Mouse (Mus musculus): ENCODE measurements around the gene Sema4a.
"Not testable (repeated sequence)": the region's sequence is repeated elsewhere in the genome, so short reads cannot be mapped to it uniquely, and the experiment has no call there.

Gene Sema4a

GRCm38 (mm10) chr3:88435515-88435914 lies 25.5 kb downstream of the Sema4a start:
- in situ Hi-C loops (cut with MboI, MseI), result no loop called here

DNA sequence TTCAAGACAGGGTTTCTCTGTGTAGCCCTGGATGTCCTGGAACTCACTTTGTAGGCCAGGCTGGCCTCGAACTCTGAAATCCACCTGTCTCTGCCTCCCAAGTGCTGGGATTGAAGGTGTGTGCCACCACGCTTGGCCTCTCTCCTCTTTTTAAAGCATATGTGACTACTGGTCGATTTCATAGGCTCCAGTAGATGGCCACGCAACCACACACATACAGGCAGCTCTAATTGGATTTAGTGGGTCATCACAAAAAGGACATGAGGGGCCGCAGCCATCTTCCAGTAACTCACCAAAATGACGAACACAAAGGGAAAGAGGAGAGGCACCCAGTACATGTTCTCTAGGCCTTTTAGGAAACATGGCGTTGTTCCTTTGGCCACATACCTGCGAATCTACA lies 32.3 kb downstream of the Sema4a start:
- in situ Hi-C loops (cut with MboI, MseI), result not testable (repeated sequence)

GRCm38 (mm10) chr3:88427342-88427905 lies 33.6 kb downstream of the Sema4a start:
- in situ Hi-C loops (cut with MboI, MseI), result no loop called here

- in situ Hi-C loops (cut with MboI, MseI), result no loop called here
Measured at GRCm38 (mm10) chr3:88425708-88426420, 35.1 kb downstream of the Sema4a start.

DNA sequence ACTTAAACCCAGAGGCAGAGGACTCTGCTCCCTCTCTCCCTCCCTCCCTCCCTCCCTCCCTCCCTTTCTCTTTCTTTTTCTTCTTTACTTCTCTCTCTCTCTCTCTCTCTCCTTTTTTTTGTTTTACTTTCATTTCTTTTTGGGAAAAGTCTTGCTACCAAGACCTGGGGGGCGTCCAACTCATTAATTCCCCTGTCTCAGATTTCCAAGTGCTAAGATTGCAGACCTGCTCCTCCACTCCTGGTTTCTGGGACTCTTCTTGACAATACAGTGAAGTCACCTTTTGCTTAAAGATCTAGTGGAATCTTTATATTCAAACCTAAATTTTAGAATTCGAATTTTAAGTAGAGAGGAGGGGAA lies 35.7 kb downstream of the Sema4a start:
- in situ Hi-C loops (cut with MboI, MseI), result no loop called here

DNA sequence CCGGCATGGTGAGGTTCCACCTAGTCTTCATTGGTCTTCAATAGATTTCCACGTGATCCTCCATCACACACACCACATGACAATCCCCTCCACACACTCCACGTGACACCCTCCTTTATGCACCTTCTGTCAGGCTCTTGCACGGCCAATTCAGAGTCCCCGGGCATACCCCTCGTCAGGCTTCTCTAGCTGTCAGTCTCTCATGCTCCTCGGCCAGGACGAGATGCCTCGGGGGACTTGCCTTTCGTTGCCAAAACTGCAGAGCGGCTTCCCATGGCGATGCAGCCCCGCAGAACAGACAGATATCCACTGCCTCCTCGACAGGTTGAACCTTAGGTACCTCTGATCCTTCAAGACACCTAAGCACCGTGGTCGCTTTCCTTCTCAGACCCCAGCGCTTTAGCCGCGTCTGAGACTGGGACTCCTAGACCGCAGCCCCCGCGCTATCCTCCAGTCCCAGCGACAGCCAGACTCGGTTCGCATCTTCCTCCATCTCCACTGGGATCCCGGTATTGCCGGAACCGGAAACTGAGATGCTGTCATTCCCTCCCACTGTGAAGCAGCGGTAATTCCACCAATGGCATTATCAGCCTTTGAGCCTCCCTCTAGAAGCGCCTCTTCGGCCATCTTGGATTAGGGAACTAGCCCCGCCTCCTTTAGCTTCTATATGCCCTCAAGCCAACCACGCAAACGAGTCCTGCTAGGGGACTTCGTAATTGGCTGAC lies 36.2 kb downstream of the Sema4a start, which contains the start of gene Slc25a44:
Gene Slc25a44 (minus strand): TSS at position 535 of the 725 bp plus-strand sequence.
- in situ Hi-C loops (cut with MboI, MseI), result no loop called here

DNA sequence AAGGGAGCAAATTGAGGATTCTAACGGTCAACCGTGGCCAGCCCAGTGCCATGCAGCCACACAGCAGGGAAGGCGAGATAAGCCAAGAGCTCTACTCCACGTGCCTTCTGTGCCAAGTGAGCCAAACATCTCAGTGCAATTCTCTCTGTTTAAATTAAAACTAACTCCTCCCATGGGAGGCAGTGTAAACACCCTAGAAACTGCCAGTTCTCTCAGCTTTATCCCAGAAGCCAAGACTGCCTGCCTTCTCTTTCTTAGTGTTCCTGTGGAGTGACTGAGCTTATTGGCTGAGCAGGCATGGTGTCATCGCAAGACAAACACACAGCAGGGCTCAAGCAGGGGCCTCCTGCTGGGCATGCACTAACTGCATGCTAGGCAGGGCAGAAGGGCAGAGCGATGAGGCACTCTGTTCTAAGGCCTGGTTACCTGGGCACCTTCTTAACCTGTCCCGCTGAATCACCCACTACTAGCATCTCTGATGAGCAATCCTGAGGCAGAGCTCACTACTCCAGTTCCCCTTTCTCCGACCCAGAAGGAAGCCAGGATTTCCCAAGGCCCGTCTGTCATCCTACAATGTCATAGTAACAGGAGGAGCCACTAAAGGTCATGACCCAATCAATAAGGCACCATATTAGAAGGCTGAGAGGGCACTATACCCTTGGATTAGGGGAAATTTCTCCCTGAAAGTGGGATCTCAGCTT lies 38.8 kb downstream of the Sema4a start:
- in situ Hi-C loops (cut with MboI, MseI), result no loop called here

- in situ Hi-C loops (cut with MboI, MseI), result no loop called here
Measured at GRCm38 (mm10) chr3:88420771-88421170, 40.2 kb downstream of the Sema4a start.

- in situ Hi-C loops (cut with MboI, MseI), result no loop called here
Measured at GRCm38 (mm10) chr3:88418016-88418415, 43.0 kb downstream of the Sema4a start.

- in situ Hi-C loops (cut with MboI, MseI), result no loop called here
Measured at GRCm38 (mm10) chr3:88415668-88416067, 45.3 kb downstream of the Sema4a start.

DNA sequence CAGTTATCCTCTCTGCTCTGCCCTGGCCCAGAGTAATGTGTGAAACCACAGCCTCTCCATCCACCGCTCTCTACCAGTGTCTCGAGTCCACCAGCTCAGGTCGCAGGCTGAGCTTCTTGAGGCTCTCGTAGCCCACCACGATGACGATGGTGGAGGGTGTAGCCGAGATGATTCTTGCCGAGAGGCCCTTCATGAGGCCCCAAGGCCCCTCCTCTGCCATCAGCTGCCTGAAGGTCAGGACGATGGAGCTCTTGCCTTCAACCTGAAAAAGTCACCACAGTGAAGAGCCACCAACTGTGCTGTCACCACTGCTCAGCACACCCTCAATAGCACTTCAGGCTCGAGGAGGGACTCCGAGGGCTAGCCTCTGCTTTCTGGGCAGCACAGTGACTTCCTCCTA lies 48.3 kb downstream of the Sema4a start:
- in situ Hi-C loops (cut with MboI, MseI), result no loop called here

GRCm38 (mm10) chr3:88411681-88412080 lies 49.3 kb downstream of the Sema4a start:
- in situ Hi-C loops (cut with MboI, MseI), result no loop called here

DNA sequence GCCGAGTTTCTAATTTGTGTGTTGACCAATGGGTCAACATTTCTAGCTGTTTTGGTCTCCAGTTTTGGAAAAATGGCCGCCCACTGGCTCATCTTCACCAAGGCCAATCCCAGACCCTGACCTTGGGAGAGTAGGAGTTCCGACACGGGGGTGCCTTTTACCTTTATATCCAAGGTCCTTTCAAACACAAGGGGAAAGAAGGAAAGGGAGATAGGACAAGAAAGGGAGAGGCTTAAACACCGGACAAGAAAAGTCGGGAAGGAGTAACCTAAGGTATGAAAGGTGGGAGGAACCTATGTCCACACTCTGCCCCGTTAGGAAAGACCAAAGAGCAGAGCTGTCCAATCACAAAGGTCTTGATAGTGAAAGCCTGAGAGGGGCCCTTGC lies 50.3 kb downstream of the Sema4a start:
- in situ Hi-C loops (cut with MboI, MseI), result no loop called here

DNA sequence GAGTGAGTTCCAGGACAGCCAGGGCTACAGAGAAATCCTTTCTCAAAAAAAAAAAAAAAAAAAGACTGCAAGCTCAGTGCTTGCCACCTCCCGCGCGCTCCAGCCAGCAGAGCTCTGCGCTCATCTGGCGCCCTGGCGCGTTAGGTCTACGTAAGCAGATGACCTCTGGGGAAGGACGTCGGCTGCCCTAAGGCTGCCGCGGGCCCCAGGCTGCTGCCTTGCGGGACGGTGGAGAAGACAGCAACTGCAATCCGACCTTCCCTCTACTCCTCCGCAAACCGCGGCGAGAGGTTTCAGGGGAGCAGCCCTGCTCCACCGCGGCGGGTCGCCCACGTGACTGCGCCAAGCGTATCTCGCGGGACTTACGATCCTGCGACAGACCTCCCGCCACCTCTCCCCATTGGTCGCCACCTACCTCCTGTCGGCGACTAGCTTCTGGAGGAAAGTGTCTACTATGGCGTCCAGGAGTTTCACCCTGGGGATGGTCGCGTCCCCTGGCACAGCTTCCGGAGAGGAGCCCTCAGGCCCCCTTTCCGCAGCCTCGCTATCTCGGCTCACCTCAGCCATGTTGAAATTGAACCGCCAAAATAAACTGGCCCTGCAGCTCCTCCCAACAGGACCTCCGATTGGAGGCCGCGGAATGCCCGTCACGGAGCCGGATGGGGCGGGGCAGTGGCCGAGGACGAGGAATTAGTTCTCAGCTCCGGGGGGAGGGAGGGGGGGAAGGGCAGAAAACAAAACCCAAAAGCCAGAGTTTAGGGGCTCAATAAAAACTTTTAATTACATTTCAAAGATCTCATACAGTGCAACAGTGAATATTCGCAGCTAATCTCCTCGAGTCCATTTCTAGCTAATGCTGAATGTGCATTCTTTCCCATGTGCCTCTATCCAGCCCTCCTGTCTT lies 51.0 kb downstream of the Sema4a start, which contains the start of gene Pmf1:
Gene Pmf1 (minus strand): TSS at position 591 of the 904 bp plus-strand sequence.
- in situ Hi-C loops (cut with MboI, MseI), result loop anchor here (5.0 kb wide), 3 partner anchors 62 to 122 kb away; partner anchors contain the start of gene Mex3a (in 1 of the 2)

GRCm38 (mm10) chr3:88408953-88409352 lies 52.0 kb downstream of the Sema4a start:
- in situ Hi-C loops (cut with MboI, MseI), result loop anchor here (5.0 kb wide), 3 partner anchors 63 to 123 kb away; partner anchors contain the start of gene Mex3a (in 1 of the 2)

DNA sequence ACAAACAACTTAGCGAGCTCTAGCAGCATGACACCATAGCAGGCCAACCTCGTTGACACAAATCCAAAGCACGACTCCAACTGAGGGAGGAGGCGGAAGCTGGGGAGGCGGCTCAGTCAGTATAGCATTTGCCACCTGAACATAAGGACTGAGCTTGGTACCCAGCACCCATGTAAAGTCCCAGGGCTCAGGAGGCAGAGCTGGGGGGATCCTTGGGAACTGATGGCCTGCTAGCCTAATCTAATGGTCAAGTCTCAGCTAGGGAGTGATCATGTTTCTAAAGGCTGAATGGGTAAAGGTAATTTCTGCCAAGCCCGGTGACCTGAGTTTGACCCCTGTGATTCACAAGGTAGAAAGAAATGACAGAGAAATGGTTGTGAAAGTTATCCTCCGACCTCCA lies 53.5 kb downstream of the Sema4a start:
- in situ Hi-C loops (cut with MboI, MseI), result loop anchor here (5.0 kb wide), 3 partner anchors 65 to 125 kb away; partner anchors contain the start of gene Mex3a (in 1 of the 2)

GRCm38 (mm10) chr3:88407090-88407489 lies 53.9 kb downstream of the Sema4a start:
- in situ Hi-C loops (cut with MboI, MseI), result loop anchor here (5.0 kb wide), 3 partner anchors 65 to 125 kb away; partner anchors contain the start of gene Mex3a (in 1 of the 2)

- in situ Hi-C loops (cut with MboI, MseI), result no loop called here
Measured at GRCm38 (mm10) chr3:88403522-88404230, 57.3 kb downstream of the Sema4a start.

GRCm38 (mm10) chr3:88398666-88399065 lies 62.3 kb downstream of the Sema4a start:
- in situ Hi-C loops (cut with MboI, MseI), result no loop called here

- in situ Hi-C loops (cut with MboI, MseI), result no loop called here
Measured at GRCm38 (mm10) chr3:88395742-88396141, 65.2 kb downstream of the Sema4a start.
